Mouse (Mus musculus) CH12.LX (cell line): ENCODE results near the gene Nfia. TPM values are rescaled to one million over a fixed set of nuclear protein-coding genes. Genes with fewer than 3 reads are reported as not detected.

ENCODE experiments used
- DNase-seq: peaks from one replicate; pipeline ENCODE4 v3.0.0-alpha.2; 2013; ENCODE audit errors: extremely low read depth
- H3K27ac ChIP-seq: 2 replicates; pipeline ENCODE4 v1.5.1; 2012; ENCODE audit warnings: low read depth, mild to moderate bottlenecking, control low read depth, moderate library complexity; ENCODE audit not compliant: insufficient read depth
- H3K27me3 ChIP-seq: replicated peaks from 2 replicates; pipeline ENCODE3; 2012; ENCODE audit warnings: inconsistent platforms
- H3K36me3 ChIP-seq, 2 experiments: replicated peaks in 1 of 2; 2 replicates each; pipeline versions ENCODE3 to v1.6.1; 2012; ENCODE audit warnings: inconsistent platforms in 1 of 2, low read length in 1 of 2, mild to moderate bottlenecking in 1 of 2, mixed read lengths in 1 of 2, moderate library complexity in 1 of 2; ENCODE audit not compliant: control insufficient read depth in 1 of 2, insufficient read depth in 1 of 2
- H3K4me1 ChIP-seq, 2 experiments: 2 replicates each; pipeline ENCODE4 v1.6.1; 2012; ENCODE audit warnings: inconsistent platforms in 1 of 2, moderate library complexity in 1 of 2; ENCODE audit not compliant: insufficient read depth in 2 of 2, control insufficient read depth in 1 of 2
- H3K4me2 ChIP-seq: 2 replicates; pipeline ENCODE4 v1.6.1; 2012; ENCODE audit warnings: low read depth, mild to moderate bottlenecking, control low read depth; ENCODE audit not compliant: poor library complexity, insufficient read depth, severe bottlenecking
- H3K4me3 ChIP-seq, 3 experiments: fragments of 150-350 bp in 1 of 3; sonication (generic) in 1 of 3; replicated peaks in 1 of 3; 2 replicates each; pipeline versions ENCODE3 to v1.5.1; 2011 to 2012; ENCODE audit warnings: low read depth in 2 of 3, low read length in 2 of 3, mild to moderate bottlenecking in 2 of 3, moderate library complexity in 2 of 3, control low read depth in 1 of 3, improper control_type of control experiment in 1 of 3, inconsistent platforms in 1 of 3, mixed read lengths in 1 of 3; ENCODE audit not compliant: poor library complexity in 1 of 3
- H3K79me2 ChIP-seq: replicated peaks from 2 replicates; pipeline ENCODE4 v1.6.1; 2012; ENCODE audit warnings: mild to moderate bottlenecking, moderate library complexity; ENCODE audit not compliant: control insufficient read depth, poor library complexity, insufficient read depth, severe bottlenecking; ENCODE audit errors: extremely low read depth
- H3K9ac ChIP-seq: 2 replicates; pipeline ENCODE4 v1.6.1; 2012; ENCODE audit warnings: low read depth, mild to moderate bottlenecking, control low read depth, moderate library complexity; ENCODE audit not compliant: insufficient read depth
- H3K9me3 ChIP-seq: replicated peaks from 2 replicates; pipeline ENCODE3; 2012; ENCODE audit warnings: low read length, inconsistent platforms, mixed read lengths
- BHLHE40 ChIP-seq: IDR thresholded peaks from 2 replicates; pipeline ENCODE4 v1.6.1; 2011; ENCODE audit warnings: mild to moderate bottlenecking, low read depth, low read length, improper control_type of control experiment
- E2F4 ChIP-seq: IDR thresholded peaks from 2 replicates; pipeline ENCODE4 v1.6.1; 2011; ENCODE audit warnings: low read depth, low read length, improper control_type of control experiment; ENCODE audit not compliant: insufficient replicate concordance
- EP300 ChIP-seq: IDR thresholded peaks from 2 replicates; pipeline ENCODE4 v1.6.1; 2011; ENCODE audit warnings: low read length, improper control_type of control experiment
- HCFC1 ChIP-seq: IDR thresholded peaks from 2 replicates; pipeline ENCODE4 v1.6.1; 2012; ENCODE audit warnings: low read depth, mild to moderate bottlenecking, inconsistent platforms, low read length, improper control_type of control experiment
- IRF4 ChIP-seq: IDR thresholded peaks from 2 replicates; pipeline ENCODE4 v1.6.1; 2014; ENCODE audit warnings: low read depth, mild to moderate bottlenecking, inconsistent platforms, low read length, improper control_type of control experiment
- JUND ChIP-seq: conservative IDR thresholded peaks from 2 replicates; pipeline ENCODE4 v1.6.1; 2011; ENCODE audit warnings: low read depth, low read length, improper control_type of control experiment
- KAT2A ChIP-seq: IDR thresholded peaks from 2 replicates; pipeline ENCODE4 v1.6.1; 2012; ENCODE audit warnings: low read length, improper control_type of control experiment, inconsistent platforms; ENCODE audit not compliant: insufficient replicate concordance
- MAZ ChIP-seq: IDR thresholded peaks from 2 replicates; pipeline ENCODE4 v1.6.1; 2012; ENCODE audit warnings: low read depth, mild to moderate bottlenecking, inconsistent platforms, low read length, improper control_type of control experiment, moderate library complexity
- MEF2A ChIP-seq: IDR thresholded peaks from 2 replicates; pipeline ENCODE4 v1.6.1; 2014; ENCODE audit warnings: low read depth, mild to moderate bottlenecking, inconsistent platforms, low read length, improper control_type of control experiment, borderline replicate concordance
- MXI1 ChIP-seq: IDR thresholded peaks from 2 replicates; pipeline ENCODE4 v1.6.1; 2011; ENCODE audit warnings: mild to moderate bottlenecking, low read depth, low read length, improper control_type of control experiment
- MYC ChIP-seq: IDR thresholded peaks from 2 replicates; pipeline ENCODE4 v1.6.1; 2011; ENCODE audit warnings: low read depth, mild to moderate bottlenecking, improper control_type of control experiment, low read length
- NRF1 ChIP-seq: IDR thresholded peaks from 2 replicates; pipeline ENCODE4 v1.6.1; 2014; ENCODE audit warnings: low read depth, mild to moderate bottlenecking, inconsistent platforms, low read length, improper control_type of control experiment, moderate library complexity
- PAX5 ChIP-seq: IDR thresholded peaks from 2 replicates; pipeline ENCODE4 v1.6.1; 2012; ENCODE audit warnings: low read length, inconsistent platforms, mixed read lengths
- RCOR1 ChIP-seq: conservative IDR thresholded peaks from 2 replicates; pipeline ENCODE4 v1.6.1; 2012; ENCODE audit warnings: low read depth, mild to moderate bottlenecking, inconsistent platforms, low read length, improper control_type of control experiment
- SIN3A ChIP-seq: IDR thresholded peaks from 2 replicates; pipeline ENCODE4 v1.6.1; 2012; ENCODE audit warnings: low read length, improper control_type of control experiment, inconsistent platforms
- SMC3 ChIP-seq: IDR thresholded peaks from 2 replicates; pipeline ENCODE4 v1.6.1; 2011; ENCODE audit warnings: low read depth, low read length, improper control_type of control experiment
- TBP ChIP-seq: conservative IDR thresholded peaks from 2 replicates; pipeline ENCODE4 v1.6.1; 2011; ENCODE audit warnings: low read depth, low read length, improper control_type of control experiment
- UBTF ChIP-seq: IDR thresholded peaks from 2 replicates; pipeline ENCODE4 v1.6.1; 2012; ENCODE audit warnings: low read depth, mild to moderate bottlenecking, inconsistent platforms, low read length, improper control_type of control experiment, moderate library complexity
- ZKSCAN1 ChIP-seq: IDR thresholded peaks from 2 replicates; pipeline ENCODE4 v1.6.1; 2012; ENCODE audit warnings: low read depth, inconsistent platforms, low read length, improper control_type of control experiment, borderline replicate concordance
- ZMIZ1 ChIP-seq: IDR thresholded peaks from 2 replicates; pipeline ENCODE4 v1.6.1; 2012; ENCODE audit warnings: low read depth, mild to moderate bottlenecking, inconsistent platforms, low read length, improper control_type of control experiment
- ZNF384 ChIP-seq: IDR thresholded peaks from 2 replicates; pipeline ENCODE4 v1.6.1; 2012; ENCODE audit warnings: low read depth, low read length, improper control_type of control experiment, inconsistent platforms
- dilution Hi-C: fragments of 300-500 bp; cut with MboI; formaldehyde crosslinking; loops from 2 replicates; pipeline ENCODE4 v1.14.3; 2020; ENCODE audit warnings: low sequenced_read_pairs; ENCODE audit not compliant: extremely low pct_unique_long_range_greater_than_20kb, extremely low pct_ligation_motif_present
- in situ Hi-C: fragments of 300-500 bp; cut with MboI; formaldehyde crosslinking; loops from 3 replicates; pipeline ENCODE4 v1.14.3; 2019; ENCODE audit warnings: low sequenced_read_pairs, low pct_ligation_motif_present, low pct_unique_long_range_greater_than_20kb, mixed read lengths
- polyA plus RNA-seq: library from polyadenylated mRNA; unstranded; fragments of >175 nt; gene quantifications from 2 replicates; pipeline ENCODE4 v1.2.1, GENCODE M21; 2012; ENCODE audit warnings: low read depth; ENCODE audit not compliant: insufficient read length
- total RNA-seq, 2 experiments: library from RNA; depleted of rRNA; stranded (reverse); fragments of 300-350 nt in 1 of 2; fragments of >200 nt in 1 of 2; gene quantifications; 2 replicates each; pipeline ENCODE4 v1.2.3; 2012 to 2014

Gene Nfia
- total and polyA plus RNA-seq, 3 experiments = not detected

- Histone ChIP-seq H3K36me3 (no peaks in the 10 kb centered on the region), H3K4me3 (no peak overlapping the region), H3K4me2 (no peak overlapping the region), H3K27ac (no peak overlapping the region), H3K9me3 (peaks cover 77% of the 10 kb centered on the region), H3K79me2 (no peaks in the 10 kb centered on the region), H3K4me1 (no peaks in the 10 kb centered on the region), H3K27me3 (no peaks in the 10 kb centered on the region), H3K9ac (no peak overlapping the region)
- TF ChIP-seq HCFC1 (no peak), SIN3A (no peak), JUND (no peak), UBTF (no peak), ZNF384 (no peak), RCOR1 (no peak), ZKSCAN1 (no peak)
- dilution Hi-C loops = no loop called here
- DNase-seq = no peak
- in situ Hi-C loops = no loop called here
These were observed 66.1 kb downstream of the Nfia start for GRCm38 (mm10) chr4:97838651-97839050.

GRCm38 (mm10) chr4:97839406-97840101 is 67.0 kb downstream of the Nfia start:
- dilution Hi-C loops = no loop called here
- Histone ChIP-seq H3K36me3 (no peaks in the 10 kb centered on the region), H3K4me2 (no peak overlapping the region), H3K9me3 (peaks cover 75% of the 10 kb centered on the region), H3K9ac (no peak overlapping the region), H3K27me3 (no peaks in the 10 kb centered on the region), H3K4me3 (no peak overlapping the region), H3K79me2 (no peaks in the 10 kb centered on the region), H3K4me1 (no peaks in the 10 kb centered on the region), H3K27ac (no peak overlapping the region)
- TF ChIP-seq MYC = no peak
- TF ChIP-seq E2F4 = no peak
- no peak for TF ChIP-seq MEF2A
- TF ChIP-seq KAT2A = no peak
- TF ChIP-seq PAX5 = no peak
- TF ChIP-seq IRF4 = no peak
- no peak for TF ChIP-seq MAZ
- no peak for TF ChIP-seq ZMIZ1
- TF ChIP-seq UBTF = no peak
- no peak for TF ChIP-seq MXI1
- no peak for TF ChIP-seq NRF1
- TF ChIP-seq SMC3 = no peak
- TF ChIP-seq EP300 = no peak
- no peak for TF ChIP-seq BHLHE40
- no peak for TF ChIP-seq TBP
- in situ Hi-C loops = no loop called here
- DNase-seq = no peak
